Mouse (Mus musculus): Measurements from ENCODE around the gene Pkp4.

Gene Pkp4

GRCm38 (mm10) chr2:59184107-59185064, 23.7 kb downstream of the Pkp4 start:
- DNase-seq (ENCODE audit: extremely low spot score), result no peak

DNA sequence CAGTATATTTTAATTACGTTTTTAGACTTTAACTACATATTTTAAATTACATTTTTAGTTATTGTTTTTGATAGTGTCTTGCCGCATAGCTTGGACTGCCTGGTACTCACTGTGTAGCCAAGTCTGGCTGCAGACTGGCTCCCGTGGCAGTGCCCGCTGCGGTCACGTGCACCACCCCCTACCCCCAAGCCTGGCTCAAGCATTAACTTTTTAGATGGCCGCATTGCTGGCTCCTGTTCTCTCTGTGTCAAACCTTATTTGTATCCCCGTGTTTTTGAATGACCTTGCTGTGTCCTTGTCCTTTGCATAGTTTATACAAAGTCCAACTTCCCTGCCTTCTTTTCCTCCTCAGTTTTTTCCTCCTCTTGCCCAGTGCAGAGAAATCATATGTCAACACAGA, 25.5 kb downstream of the Pkp4 start:
- DNase-seq (ENCODE audit: extremely low spot score), result no peak

DNA sequence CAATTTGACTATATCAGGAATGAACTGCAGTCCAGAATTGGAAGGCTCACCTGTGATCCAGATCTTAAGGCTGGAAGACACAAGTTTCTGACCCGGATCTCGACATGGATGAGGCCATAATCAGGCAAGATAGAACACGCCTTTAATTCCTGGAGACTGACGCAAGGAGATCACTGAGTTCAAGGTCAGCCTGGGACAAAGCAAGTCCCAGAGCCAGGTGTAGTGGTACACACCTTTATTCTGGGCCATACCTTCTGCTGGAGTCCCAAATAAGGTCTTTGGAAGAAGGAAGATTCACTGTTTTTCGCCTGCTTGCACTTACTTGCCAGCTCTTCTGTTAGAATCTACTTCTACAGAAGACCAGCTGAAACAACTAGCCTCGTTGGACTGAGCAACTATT, 26.3 kb downstream of the Pkp4 start:
- no peak for DNase-seq (ENCODE audit: extremely low spot score)

GRCm38 (mm10) chr2:59188306-59188705, 27.7 kb downstream of the Pkp4 start:
- no peak for DNase-seq (ENCODE audit: extremely low spot score)

- DNase-seq (ENCODE audit: extremely low spot score), result no peak
Measured at GRCm38 (mm10) chr2:59189661-59190185, 29.1 kb downstream of the Pkp4 start.

GRCm38 (mm10) chr2:59190186-59190585, 29.5 kb downstream of the Pkp4 start:
- no peak for DNase-seq (ENCODE audit: extremely low spot score)

DNA sequence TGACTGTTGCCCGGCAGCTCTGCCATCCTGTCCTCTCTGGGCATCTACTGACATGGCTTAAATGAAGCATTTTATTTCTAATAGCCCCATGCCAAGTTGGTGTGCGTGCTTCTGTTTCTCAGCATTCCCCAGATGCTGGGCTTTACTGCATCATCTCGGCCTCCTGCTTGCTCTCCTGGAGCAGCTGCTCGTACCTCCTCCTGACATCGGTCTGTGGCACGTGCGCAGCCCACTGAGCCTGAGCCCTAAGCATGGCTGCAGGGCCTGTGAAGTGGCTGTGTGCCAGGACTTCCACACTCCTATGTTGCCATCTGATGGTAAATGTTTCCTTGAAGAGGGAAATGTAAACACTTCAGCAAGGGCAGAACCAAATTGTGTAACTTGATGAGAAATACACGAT, 30.8 kb downstream of the Pkp4 start:
- no peak for DNase-seq (ENCODE audit: extremely low spot score)

GRCm38 (mm10) chr2:59193117-59193516, 32.5 kb downstream of the Pkp4 start:
- no peak for DNase-seq (ENCODE audit: extremely low spot score)

GRCm38 (mm10) chr2:59197156-59197555, 36.5 kb downstream of the Pkp4 start:
- DNase-seq (ENCODE audit: extremely low spot score), result no peak

DNA sequence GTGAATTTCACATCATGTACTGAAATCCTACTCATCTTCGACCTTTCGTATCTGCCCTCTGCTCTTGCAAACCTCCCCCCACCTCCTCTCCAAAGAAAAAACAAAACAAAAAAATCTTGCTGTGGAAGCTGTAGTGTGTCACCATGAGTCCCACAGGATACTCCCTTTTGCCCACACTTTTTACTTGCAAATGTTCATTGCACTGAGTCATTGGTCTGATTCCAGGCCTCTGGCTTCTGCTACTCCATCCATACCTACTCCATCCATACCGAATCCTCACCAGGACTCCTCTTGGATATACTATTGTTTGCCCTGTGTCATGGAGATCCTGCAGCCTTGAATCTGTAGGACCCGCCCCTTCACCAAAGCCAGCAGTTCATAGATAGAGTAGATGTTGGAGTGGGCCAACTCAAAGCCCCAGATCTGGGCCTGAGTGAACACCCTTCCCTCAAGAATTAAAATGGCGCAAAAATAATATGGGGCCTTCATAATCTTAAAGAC, 38.9 kb downstream of the Pkp4 start:
- DNase-seq (ENCODE audit: extremely low spot score), result no peak

GRCm38 (mm10) chr2:59200511-59200910, 39.9 kb downstream of the Pkp4 start:
- no peak for DNase-seq (ENCODE audit: extremely low spot score)

- DNase-seq (ENCODE audit: extremely low spot score), result no peak
Measured at GRCm38 (mm10) chr2:59202930-59203329, 42.3 kb downstream of the Pkp4 start.

- no peak for DNase-seq (ENCODE audit: extremely low spot score)
Measured at GRCm38 (mm10) chr2:59203627-59204425, 43.2 kb downstream of the Pkp4 start.

GRCm38 (mm10) chr2:59205092-59205491, 44.4 kb downstream of the Pkp4 start:
- no peak for DNase-seq (ENCODE audit: extremely low spot score)

DNA sequence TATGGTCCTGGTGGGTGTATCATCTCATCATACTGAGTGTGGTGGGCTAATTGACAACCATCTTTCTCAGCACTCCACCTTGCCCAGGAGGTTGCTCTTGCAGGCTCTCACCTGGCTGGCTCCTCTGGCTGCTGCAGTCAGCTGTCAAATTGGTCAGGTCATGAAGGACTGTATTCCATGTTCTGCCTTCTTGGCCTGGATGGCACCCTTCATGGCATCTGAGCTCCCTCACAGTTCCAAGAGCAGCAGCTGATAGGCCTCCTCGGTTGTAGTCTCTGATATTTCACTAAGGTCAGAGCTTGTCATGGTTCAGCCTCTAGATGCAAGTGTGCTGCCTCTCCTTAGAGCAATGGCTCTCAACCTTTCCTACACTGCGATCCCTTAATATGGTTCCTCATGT, 45.5 kb downstream of the Pkp4 start:
- DNase-seq (ENCODE audit: extremely low spot score), result no peak

- no peak for DNase-seq (ENCODE audit: extremely low spot score)
Measured at GRCm38 (mm10) chr2:59207240-59207639, 46.6 kb downstream of the Pkp4 start.

GRCm38 (mm10) chr2:59207725-59208124, 47.1 kb downstream of the Pkp4 start:
- DNase-seq (ENCODE audit: extremely low spot score), result no peak

DNA sequence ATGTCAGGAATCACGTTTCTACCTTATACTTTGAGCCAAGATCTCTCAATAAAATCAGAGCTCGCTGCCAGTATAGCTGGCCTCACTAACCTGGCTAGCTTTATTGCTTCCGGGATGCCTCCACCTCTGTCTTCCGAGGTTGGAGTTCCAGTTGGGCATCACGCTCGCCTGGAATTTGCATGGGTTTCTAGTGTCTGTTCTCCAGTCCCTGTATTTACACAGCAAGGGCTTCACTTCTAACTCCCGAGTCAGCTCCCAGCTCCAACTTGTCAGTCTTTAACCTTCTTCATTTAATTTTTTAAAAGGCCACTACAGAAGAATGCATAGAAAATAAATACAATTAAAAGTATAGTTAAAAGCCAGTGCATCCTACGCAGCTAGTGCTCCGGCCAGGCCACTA, 47.6 kb downstream of the Pkp4 start:
- DNase-seq (ENCODE audit: extremely low spot score), result no peak

DNA sequence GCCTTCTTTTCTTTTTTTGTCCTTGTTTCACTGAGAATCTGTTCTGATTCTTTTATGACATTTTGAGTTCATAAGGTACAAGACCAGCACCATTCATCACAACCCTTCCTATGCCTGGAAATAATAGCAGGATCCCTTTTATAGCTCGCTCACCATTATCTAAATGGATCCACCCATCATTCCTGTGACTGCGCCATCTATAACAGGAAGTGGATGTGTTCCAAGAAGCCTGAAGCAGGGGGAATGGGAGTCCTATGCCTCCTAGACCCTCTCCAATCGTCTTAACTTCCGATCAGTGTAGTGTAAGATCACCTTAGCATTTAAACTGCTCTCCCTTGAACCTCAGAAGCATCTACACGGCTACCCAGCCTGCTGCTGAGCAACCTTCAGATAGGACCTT, 50.4 kb downstream of the Pkp4 start:
- DNase-seq (ENCODE audit: extremely low spot score), result no peak

DNA sequence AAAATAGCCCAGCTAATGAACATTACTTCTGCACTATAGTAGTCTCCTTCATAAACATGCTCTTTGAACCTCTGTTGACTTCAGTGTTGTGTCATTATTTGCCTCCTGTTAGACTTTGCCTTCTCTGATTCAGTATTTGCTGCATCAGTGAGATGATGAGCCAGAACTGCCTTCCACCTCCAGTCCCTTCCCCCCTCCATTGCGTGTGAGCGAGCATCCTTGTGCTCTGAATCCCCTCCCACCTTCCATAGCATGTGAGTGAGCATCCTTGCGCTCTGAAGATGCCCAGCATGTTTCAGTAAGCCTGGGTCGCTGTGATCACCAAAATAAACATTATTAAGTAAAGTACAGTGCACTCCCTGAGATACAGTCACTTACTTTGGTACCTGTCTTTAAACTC, 51.8 kb downstream of the Pkp4 start:
- DNase-seq (ENCODE audit: extremely low spot score), result no peak

- no peak for DNase-seq (ENCODE audit: extremely low spot score)
Measured at GRCm38 (mm10) chr2:59212846-59213245, 52.2 kb downstream of the Pkp4 start.

- no peak for DNase-seq (ENCODE audit: extremely low spot score)
Measured at GRCm38 (mm10) chr2:59217931-59218330, 57.3 kb downstream of the Pkp4 start.

Data from embryo, embryonic 9.5 days (tissue).